Mouse (Mus musculus) lung, adult 2 months (tissue): ENCODE data around the gene Pla2g16.

Source experiments
- CTCF ChIP-seq: fragments of 200-500 bp; IDR thresholded peaks from 2 replicates; pipeline ENCODE4 v1.5.1; 2011; ENCODE audit warnings: mild to moderate bottlenecking, low read length, control low read depth; ENCODE audit not compliant: insufficient read depth
- POLR2A ChIP-seq: fragments of 200-500 bp; IDR thresholded peaks from 2 replicates; pipeline ENCODE4 v1.6.1; 2011; ENCODE audit warnings: low read depth, mild to moderate bottlenecking, control low read depth, low read length, borderline replicate concordance; ENCODE audit errors: extremely low read depth

- TF ChIP-seq POLR2A: no peak
- no peak for TF ChIP-seq CTCF
Observed at GRCm38 (mm10) chr19:7552301-7552673, 5.0 kb upstream of the Pla2g16 start.
